Mouse (Mus musculus) neural tube, embryonic 10.5 days (tissue): ENCODE data around the gene Nras.

Source experiments
- DNase-seq: peaks from one replicate; pipeline ENCODE4 v3.0.0-alpha.2; 2017; ENCODE audit warnings: low spot score; ENCODE audit errors: extremely low spot score

Gene Nras

DNA sequence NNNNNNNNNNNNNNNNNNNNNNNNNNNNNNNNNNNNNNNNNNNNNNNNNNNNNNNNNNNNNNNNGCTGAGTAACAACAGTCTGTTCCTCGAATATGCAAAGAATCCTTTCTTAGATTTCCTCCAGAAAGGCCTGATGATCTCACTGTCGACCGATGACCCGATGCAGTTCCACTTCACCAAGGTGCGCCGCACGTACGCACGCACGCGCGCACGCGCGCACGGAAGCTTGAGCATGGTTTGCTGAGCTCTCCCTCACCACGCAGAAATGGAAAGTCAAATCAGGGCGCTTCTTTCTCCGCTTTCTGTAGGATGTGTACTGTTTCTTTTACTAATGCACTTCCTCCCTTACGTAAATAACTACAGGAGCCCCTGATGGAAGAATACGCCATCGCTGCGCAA lies 40.6 kb downstream of the Nras start:
- no peak for DNase-seq

- no peak for DNase-seq
Observed at GRCm38 (mm10) chr3:103099667-103100066, 41.6 kb downstream of the Nras start.

GRCm38 (mm10) chr3:103100735-103101134 lies 42.6 kb downstream of the Nras start:
- no peak for DNase-seq

DNA sequence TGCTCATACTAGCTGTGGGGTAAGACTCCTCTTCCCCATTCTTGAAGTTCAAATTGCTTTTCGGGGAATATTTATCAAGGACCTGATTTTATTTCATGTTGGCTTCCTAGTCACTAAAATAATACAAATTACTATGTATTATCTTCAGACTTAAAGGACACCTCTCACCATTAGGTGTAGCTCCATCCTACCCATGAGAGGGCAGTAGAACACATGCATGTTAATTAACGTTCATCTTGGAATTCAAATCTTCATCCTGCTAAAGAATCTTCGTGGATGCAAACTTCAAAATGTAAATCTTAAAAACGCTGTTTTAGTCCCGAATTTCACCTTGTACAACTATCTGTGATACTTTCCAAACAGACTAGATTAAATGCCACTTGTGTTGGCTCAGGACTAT lies 43.1 kb downstream of the Nras start:
- no peak for DNase-seq

GRCm38 (mm10) chr3:103101909-103102308 lies 43.8 kb downstream of the Nras start:
- no peak for DNase-seq

DNA sequence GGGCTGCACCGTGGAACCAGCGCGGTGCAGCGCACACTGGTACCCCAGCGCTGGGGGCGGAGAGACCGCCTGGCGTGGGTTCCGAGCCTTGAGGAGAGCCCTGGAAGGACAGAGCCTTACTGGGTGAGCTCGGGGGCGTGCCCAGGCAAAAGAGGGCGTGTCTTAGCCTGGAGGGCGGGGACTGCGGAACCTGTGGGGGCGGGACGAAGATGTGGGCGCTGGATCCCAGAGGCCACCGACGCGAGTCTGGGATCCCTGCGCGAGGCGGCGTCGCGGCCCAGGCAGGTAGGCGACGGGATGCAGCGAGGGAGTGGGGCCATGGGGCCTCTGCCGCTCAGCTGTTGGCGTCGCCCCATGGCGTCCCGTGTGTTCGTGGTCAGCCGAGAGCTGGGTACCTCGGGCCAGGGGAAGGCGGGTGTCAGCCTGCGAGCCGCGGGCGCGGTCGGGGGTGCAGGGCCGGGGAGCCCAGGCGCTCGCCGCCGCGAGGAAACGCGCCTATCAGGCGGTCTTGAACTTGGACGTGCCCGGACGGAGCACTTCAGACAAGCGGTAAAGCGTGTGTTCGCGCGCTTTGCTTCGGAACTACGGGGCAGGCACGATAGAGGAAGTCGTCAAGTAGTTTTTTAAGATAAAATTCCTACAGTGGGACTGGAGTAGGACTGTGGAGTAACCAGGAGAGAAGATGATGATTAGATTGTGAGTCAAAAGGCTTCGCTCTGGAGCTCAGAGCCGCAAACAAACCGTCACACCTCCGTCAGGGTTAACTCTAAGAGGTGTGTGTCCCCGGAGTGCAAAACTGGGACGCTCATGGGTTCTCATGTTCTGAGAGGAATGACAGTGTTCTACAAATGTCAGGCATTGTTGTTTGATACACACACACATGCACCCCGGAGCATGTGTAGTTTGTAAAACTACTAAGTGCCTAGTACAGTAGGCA lies 44.6 kb downstream of the Nras start, which contains the start of gene Dennd2c:
Gene Dennd2c (plus strand): TSS at position 151 of the 937 bp plus-strand sequence.
- DNase-seq = peak; percentile 91

DNA sequence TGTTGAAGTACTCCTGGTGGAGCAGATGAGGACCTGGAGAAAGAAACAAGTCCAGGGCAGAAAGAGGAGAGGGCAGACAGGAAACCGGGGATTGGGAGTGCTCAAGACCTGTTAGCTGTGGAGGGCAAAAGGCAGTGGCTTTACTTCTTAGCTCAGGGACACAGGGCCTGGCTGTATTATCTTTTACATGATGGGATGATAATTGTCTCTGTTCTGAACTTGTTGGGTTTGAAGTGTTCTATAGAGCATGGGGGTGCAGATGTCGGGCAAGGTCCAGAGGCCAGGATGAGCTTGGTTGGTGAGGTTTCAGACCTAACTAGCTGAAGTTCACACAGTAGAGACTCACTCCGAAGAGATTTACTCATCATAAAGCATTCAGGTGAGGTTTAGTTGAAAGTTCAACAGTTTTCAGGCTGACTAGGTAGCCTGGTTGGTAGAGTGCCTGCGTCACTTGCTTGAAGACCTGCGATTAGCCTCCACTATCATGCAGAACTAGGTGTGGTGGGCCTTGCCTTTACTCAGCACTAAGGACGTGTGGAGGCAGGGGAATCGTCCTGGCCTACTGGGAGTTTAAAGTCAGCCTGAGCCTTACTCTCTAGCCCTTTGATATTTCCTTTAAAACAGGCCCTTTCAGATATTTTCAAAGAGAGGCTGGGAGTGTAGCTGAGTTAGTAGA lies 49.6 kb downstream of the Nras start:
- no peak for DNase-seq

GRCm38 (mm10) chr3:103112216-103112615 lies 54.1 kb downstream of the Nras start:
- DNase-seq = no peak
